Mouse (Mus musculus) hindbrain, postnatal 0 days (tissue): ENCODE results near the gene Ino80e. TPM values are rescaled to one million over a fixed set of nuclear protein-coding genes. Genes with fewer than 3 reads are reported as not detected.
A peak's percentile ranks its signal among the peaks of the same experiment; 100 is the strongest.
"Not testable (repeated sequence)": the region's sequence is repeated elsewhere in the genome, so short reads cannot be mapped to it uniquely, and the experiment has no call there.

Experiments
- ATAC-seq: fragments of 200-750 bp; cut with Nextera tagmentation; 2 replicates; pipeline ENCODE4 v1.8.0; 2017; ENCODE audit warnings: mild to moderate bottlenecking, moderate TSS enrichment, moderate library complexity
- DNase-seq: peaks from one replicate; pipeline ENCODE4 v3.0.0-alpha.2; 2015; ENCODE audit warnings: low spot score
- H3K27ac ChIP-seq: fragments of 300-500 bp; sonication (generic); 2 replicates; pipeline ENCODE4 v1.5.1; 2014; ENCODE audit warnings: mild to moderate bottlenecking
- H3K27me3 ChIP-seq: fragments of 300-500 bp; sonication (generic); 2 replicates; pipeline ENCODE4 v1.6.1; 2014; ENCODE audit warnings: low read length, mixed read lengths; ENCODE audit not compliant: insufficient read depth
- H3K36me3 ChIP-seq: fragments of 300-500 bp; sonication (generic); 2 replicates; pipeline ENCODE4 v1.6.1; 2014; ENCODE audit warnings: low read length, mixed read lengths; ENCODE audit not compliant: insufficient read depth
- H3K4me1 ChIP-seq: fragments of 300-500 bp; sonication (generic); 2 replicates; pipeline ENCODE4 v1.6.1; 2014; ENCODE audit warnings: antibody characterized with exemption, low read length, mixed read lengths; ENCODE audit not compliant: insufficient read depth
- H3K4me2 ChIP-seq: fragments of 300-500 bp; sonication (generic); 2 replicates; pipeline ENCODE4 v1.6.1; 2014; ENCODE audit warnings: low read depth, mild to moderate bottlenecking, low read length, moderate library complexity, mixed read lengths
- H3K4me3 ChIP-seq: fragments of 300-500 bp; sonication (generic); 2 replicates; pipeline ENCODE4 v1.5.1; 2014; ENCODE audit warnings: low read length
- H3K9ac ChIP-seq: fragments of 300-500 bp; sonication (generic); replicated peaks from 2 replicates; pipeline ENCODE4 v1.6.1; 2014; ENCODE audit warnings: mild to moderate bottlenecking, low read length, moderate library complexity, mixed read lengths
- H3K9me3 ChIP-seq: fragments of 300-500 bp; sonication (generic); 2 replicates; pipeline ENCODE4 v1.6.1; 2016; ENCODE audit warnings: low read length, mixed read lengths
- CTCF ChIP-seq: IDR thresholded peaks from 2 replicates; pipeline ENCODE4 v1.5.1; 2016; ENCODE audit warnings: antibody characterized with exemption, control low read depth, low read depth
- WGBS: fragments of 180-500 bp; shearing (Covaris S2); extraction: QIAGEN DNeasy Blood & Tissue Kit; methylation state at CpG from one replicate; pipeline ENCODE4 v1.1.7; 2014; 5-methylcytosine and 5-hydroxymethylcytosine counted together
- polyA plus RNA-seq: library from polyadenylated mRNA; unstranded; fragments of >200 nt; fragmentation: Nextera tagmentation; extraction: Ambion mirVana; gene quantifications from 2 replicates; pipeline ENCODE4 v1.2.1, GENCODE M21; 2015
- total RNA-seq: library from RNA; depleted of rRNA; stranded (reverse); fragments of >200 nt; gene quantifications from 2 replicates; pipeline ENCODE4 v1.2.3, GENCODE M21; 2014; rRNA removed

Gene Ino80e
- total RNA-seq, result 61.0 and 66.9 TPM in 2 replicates
- polyA plus RNA-seq, result 85.2 and 85.5 TPM in 2 replicates

- H3K27me3 ChIP-seq, result no peaks in the 10 kb centered on the region
- H3K36me3 ChIP-seq, result peaks cover 20% of the 10 kb centered on the region; the same call in 1 of the 2 replicates
Observed at GRCm38 (mm10) chr7:126862147-126862784, at the start of gene Ino80e. Ino80e (minus strand) TSS chr7:126862377.

GRCm38 (mm10) chr7:126905590-126905989, 43.4 kb upstream of the Ino80e start:
- no peak overlapping the region for H3K9ac ChIP-seq
- H3K27me3 ChIP-seq, result no peaks in the 10 kb centered on the region
- no peak overlapping the region for H3K27ac ChIP-seq
- no peak for TF ChIP-seq CTCF
- WGBS, result 74% methylated on average over 3 of the region's 3 CpGs
- no peak overlapping the region for H3K4me2 ChIP-seq
- no peaks in the 10 kb centered on the region for H3K4me1 ChIP-seq
- H3K36me3 ChIP-seq, result no peaks in the 10 kb centered on the region
- ATAC-seq, result no peak
- H3K4me3 ChIP-seq, result no peak overlapping the region
- H3K9me3 ChIP-seq, result no peaks in the 10 kb centered on the region
- DNase-seq, result no peak

More at GRCm38 (mm10) chr7:126862147-126862784, at the start of gene Ino80e:
- Histone ChIP-seq H3K27ac (peak within 1 kb of the TSS; percentile 80), H3K4me3 (peak within 1 kb of the TSS; percentile 56), H3K4me1 (peaks cover 12% of the 10 kb centered on the region), H3K4me2 (peak within 1 kb of the TSS; percentile 75), H3K9me3 (no peaks in the 10 kb centered on the region), H3K9ac (peak within 1 kb of the TSS; percentile 59)
- TF ChIP-seq CTCF, result peak; percentile 16; the same call in 1 of the 2 replicates
- DNase-seq, result peak; percentile 99
- peak; percentile 81 for ATAC-seq
- WGBS, result under 1% methylated on average over 41 of the region's 41 CpGs

- not testable (repeated sequence) for H3K4me3 ChIP-seq, DNase-seq, H3K4me1 ChIP-seq, ATAC-seq, H3K27ac ChIP-seq, H3K27me3 ChIP-seq, H3K4me2 ChIP-seq, H3K9me3 ChIP-seq, H3K9ac ChIP-seq, H3K36me3 ChIP-seq
- WGBS, result 92% methylated on average over 7 of the region's 9 CpGs
Observed at GRCm38 (mm10) chr7:126899781-126900180, 37.6 kb upstream of the Ino80e start.

- 12% methylated on average over 37 of the region's 37 CpGs for WGBS
- H3K27me3 ChIP-seq, result no peaks in the 10 kb centered on the region
- H3K4me1 ChIP-seq, result peaks cover 9% of the 10 kb centered on the region; the same call in 1 of the 2 replicates
- ATAC-seq (peak; percentile 97), DNase-seq (peak; percentile 97)
- H3K4me2 ChIP-seq, result peak overlapping the region; percentile 71
- H3K36me3 ChIP-seq, result no peaks in the 10 kb centered on the region
- H3K9ac ChIP-seq, result peak overlapping the region; percentile 69
- H3K27ac ChIP-seq, result peak overlapping the region; percentile 84
- no peaks in the 10 kb centered on the region for H3K9me3 ChIP-seq
- no peak for TF ChIP-seq CTCF
- peak overlapping the region; percentile 48 for H3K4me3 ChIP-seq
Observed at GRCm38 (mm10) chr7:126898102-126898990, 36.2 kb upstream of the Ino80e start.

- DNase-seq, result peak; percentile 25
Observed at GRCm38 (mm10) chr7:126897390-126898101, 35.4 kb upstream of the Ino80e start.

GRCm38 (mm10) chr7:126896912-126897311, 34.7 kb upstream of the Ino80e start:
- Histone ChIP-seq H3K4me3 (no peak overlapping the region), H3K27ac (peak overlapping the region; percentile 84; the same call in 1 of the 2 replicates), H3K9me3 (no peaks in the 10 kb centered on the region), H3K36me3 (no peaks in the 10 kb centered on the region), H3K27me3 (no peaks in the 10 kb centered on the region), H3K4me1 (peaks cover 9% of the 10 kb centered on the region; the same call in 1 of the 2 replicates), H3K4me2 (peak overlapping the region; percentile 71), H3K9ac (peak overlapping the region; percentile 69; the same call in 1 of the 2 replicates)
- DNase-seq, result no peak
- WGBS, result 91% methylated on average over 5 of the region's 5 CpGs
- ATAC-seq, result no peak
- no peak for TF ChIP-seq CTCF

More at GRCm38 (mm10) chr7:126897390-126898101, 35.4 kb upstream of the Ino80e start:
- peak overlapping the region; percentile 69 for H3K9ac ChIP-seq
- H3K9me3 ChIP-seq, result no peaks in the 10 kb centered on the region
- H3K4me1 ChIP-seq, result peaks cover 9% of the 10 kb centered on the region; the same call in 1 of the 2 replicates
- WGBS, result 22% methylated on average over 15 of the region's 16 CpGs
- peak overlapping the region; percentile 48 for H3K4me3 ChIP-seq
- no peaks in the 10 kb centered on the region for H3K36me3 ChIP-seq
- ATAC-seq, result no peak; the same call in none of the 2 replicates
- peak overlapping the region; percentile 71 for H3K4me2 ChIP-seq
- H3K27me3 ChIP-seq, result no peaks in the 10 kb centered on the region
- no peak for TF ChIP-seq CTCF
- peak overlapping the region; percentile 84 for H3K27ac ChIP-seq
